Comparison of ENCODE assay signal across 8 mouse cellular contexts in the genomic region with DNA sequence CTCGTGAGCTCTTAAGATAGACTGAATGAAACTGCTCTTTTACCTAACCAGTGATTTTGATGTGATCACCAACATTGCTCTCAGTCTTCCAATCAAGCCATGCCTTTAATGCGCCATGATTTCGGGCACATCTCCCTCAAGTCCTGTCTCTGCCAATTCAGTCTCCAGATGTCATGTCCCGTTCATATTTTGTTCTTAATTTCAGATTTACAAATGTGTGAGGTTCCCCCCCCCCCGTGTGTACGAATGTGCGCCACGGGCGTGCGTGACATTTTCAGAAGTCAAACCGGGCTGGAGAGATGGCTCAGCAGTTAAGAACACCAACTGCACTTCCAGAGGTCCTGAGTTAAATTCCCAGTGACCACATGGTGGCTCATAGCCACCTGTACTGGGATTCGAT. TPM values are rescaled to one million over a fixed set of nuclear protein-coding genes. Genes with fewer than 3 reads are reported as not detected.
DNase-seq lines count a peak whose midpoint lies in the region; ATAC-seq lines count a peak whose summit lies in the region.

No protein-coding gene starts in this region.

- peak overlapping the region; percentile 97 for H3K27ac ChIP-seq in forebrain, embryonic 14.5 days (ENCODE audit: low read depth, low read length)
- peak overlapping the region; percentile 96 for H3K27ac ChIP-seq in liver, embryonic 15.5 days (replicated peaks)

- no peaks in the 10 kb centered on the region for H3K27me3 ChIP-seq in forebrain, embryonic 14.5 days (replicated peaks; ENCODE audit: control insufficient read depth, insufficient read depth, low read length)
- H3K27me3 ChIP-seq in liver, embryonic 15.5 days, result no peaks in the 10 kb centered on the region

- DNase-seq in frontal cortex, postnatal 25 days (ENCODE audit: low spot score in 2 of 2), result no peak
- peak; percentile 68 for DNase-seq in 3T3-L1 (ENCODE audit: low read depth, low spot score)
- DNase-seq in forebrain, embryonic 14.5 days (ENCODE audit: low spot score), result no peak
- no peak for DNase-seq in Muller cell, postnatal 12 days (ENCODE audit: inconsistent ontology term)
- DNase-seq in urinary bladder, postnatal 14 days (ENCODE audit: low spot score), result no peak
- no peak for DNase-seq in embryo, embryonic 11 days

- H3K4me3 ChIP-seq in forebrain, embryonic 14.5 days (ENCODE audit: low read depth, low read length), result peak overlapping the region; percentile 64
- peak overlapping the region; percentile 83 for H3K4me3 ChIP-seq in liver, embryonic 15.5 days (replicated peaks)

- peak; percentile 36 for ATAC-seq in frontal cortex, adult (ENCODE audit: low TSS enrichment)
- ATAC-seq in forebrain, embryonic 14.5 days, result peak; percentile 56
- no peak for ATAC-seq in liver, embryonic 15.5 days (ENCODE audit: insufficient read depth)

- H3K36me3 ChIP-seq in forebrain, embryonic 14.5 days (ENCODE audit: control insufficient read depth, insufficient read depth, low read length), result peaks cover 34% of the 10 kb centered on the region
- peaks cover 35% of the 10 kb centered on the region for H3K36me3 ChIP-seq in liver, embryonic 15.5 days (replicated peaks)

- H3K9ac ChIP-seq in forebrain, embryonic 14.5 days (ENCODE audit: low read length), result peak overlapping the region; percentile 73
- peak overlapping the region; percentile 44 for H3K9ac ChIP-seq in liver, embryonic 15.5 days

- 3% methylated on average over 12 of the region's 12 CpGs for WGBS in forebrain, embryonic 14.5 days
- 2% methylated on average over 12 of the region's 12 CpGs for WGBS in liver, embryonic 15.5 days (ENCODE audit: insufficient replicate concordance)

- H3K4me2 ChIP-seq in forebrain, embryonic 14.5 days (ENCODE audit: low read length), result peak overlapping the region; percentile 80
- H3K4me2 ChIP-seq in liver, embryonic 15.5 days, result peak overlapping the region; percentile 87

- peaks cover 12% of the 10 kb centered on the region for H3K4me1 ChIP-seq in forebrain, embryonic 14.5 days (ENCODE audit: control insufficient read depth, insufficient read depth, low read length)
- peaks cover 70% of the 10 kb centered on the region for H3K4me1 ChIP-seq in liver, embryonic 15.5 days (replicated peaks)

- no peaks in the 10 kb centered on the region for H3K9me3 ChIP-seq in forebrain, embryonic 14.5 days (replicated peaks; ENCODE audit: control insufficient read depth, low read length)
- no peaks in the 10 kb centered on the region for H3K9me3 ChIP-seq in liver, embryonic 15.5 days (replicated peaks)

RNA-seq across cellular contexts. Expression of gene Syngr1, which starts 7.4 kb away (rescaled TPM):
- 28.8 and 30.1 TPM in 2 replicates for polyA plus RNA-seq in forebrain, embryonic 14.5 days (2014; fragmentation: Nextera tagmentation; extraction: Ambion mirVana)
- 12.7 and 13.0 TPM in 2 replicates for polyA plus RNA-seq in liver, embryonic 15.5 days (2015; fragmentation: Nextera tagmentation; extraction: Ambion mirVana)

RNA-seq across cellular contexts. Expression of gene Rpl3, which starts 7.9 kb away (rescaled TPM):
- polyA plus RNA-seq in forebrain, embryonic 14.5 days (2014; fragmentation: Nextera tagmentation; extraction: Ambion mirVana), result 768 and 902 TPM in 2 replicates
- 539 and 552 TPM in 2 replicates for polyA plus RNA-seq in liver, embryonic 15.5 days (2015; fragmentation: Nextera tagmentation; extraction: Ambion mirVana)

RNA-seq across cellular contexts. Expression of gene Tab1, which starts 49.2 kb away (rescaled TPM):
- polyA plus RNA-seq in forebrain, embryonic 14.5 days (2014; fragmentation: Nextera tagmentation; extraction: Ambion mirVana), result 33.1 and 36.6 TPM in 2 replicates
- 11.0 and 12.7 TPM in 2 replicates for polyA plus RNA-seq in liver, embryonic 15.5 days (2015; fragmentation: Nextera tagmentation; extraction: Ambion mirVana)
